Mouse (Mus musculus) heart, adult 2 months (tissue): ENCODE results near the gene Pdgfa.

Experiments used
- CTCF ChIP-seq: fragments of 200-600 bp; IDR thresholded peaks from 2 replicates; pipeline ENCODE4 v1.8.1; 2022; ENCODE audit warnings: antibody characterized with exemption, mild to moderate bottlenecking, moderate library complexity
- EP300 ChIP-seq: fragments of 200-500 bp; IDR thresholded peaks from 2 replicates; pipeline ENCODE4 v1.6.1; 2011; ENCODE audit warnings: low read depth, low read length, control low read depth; ENCODE audit not compliant: insufficient read depth
- POLR2A ChIP-seq: fragments of 200-500 bp; IDR thresholded peaks from 2 replicates; pipeline ENCODE4 v1.6.1; 2011; ENCODE audit warnings: mild to moderate bottlenecking, low read depth, low read length, control low read depth; ENCODE audit not compliant: insufficient read depth

- TF ChIP-seq EP300, result no peak
- TF ChIP-seq POLR2A, result no peak
- TF ChIP-seq CTCF, result no peak
Measured at GRCm38 (mm10) chr5:138980608-138981007, 16.6 kb downstream of the Pdgfa start.
